Mouse (Mus musculus): ENCODE measurements around the gene Slc1a2. TPM values are rescaled to one million over a fixed set of nuclear protein-coding genes. Genes with fewer than 3 reads are reported as not detected.

Slc1a2 gene
- polyA plus RNA-seq, 1 experiment: 685 TPM

- no peak for TF ChIP-seq POLR2A (IDR thresholded peaks at IDR 0.05; ENCODE audit: insufficient read depth, low read depth, low read length)
- no peak for TF ChIP-seq CTCF (IDR thresholded peaks at IDR 0.05; ENCODE audit: insufficient read depth, low read depth, low read length)
- Histone ChIP-seq H3K4me3 (ENCODE audit: insufficient read depth, low read depth, low read length) (peak overlapping the region; percentile 68), H3K27ac (ENCODE audit: insufficient read depth, low read depth, low read length) (peak overlapping the region; percentile 66), H3K4me1 (ENCODE audit: control insufficient read depth, insufficient read depth, low read length) (peaks cover 15% of the 10 kb centered on the region)
- WGBS: under 1% methylated on average over 80 of the region's 80 CpGs
These were observed 432 bp downstream of the Slc1a2 start for GRCm38 (mm10) chr2:102658661-102659520.

DNA sequence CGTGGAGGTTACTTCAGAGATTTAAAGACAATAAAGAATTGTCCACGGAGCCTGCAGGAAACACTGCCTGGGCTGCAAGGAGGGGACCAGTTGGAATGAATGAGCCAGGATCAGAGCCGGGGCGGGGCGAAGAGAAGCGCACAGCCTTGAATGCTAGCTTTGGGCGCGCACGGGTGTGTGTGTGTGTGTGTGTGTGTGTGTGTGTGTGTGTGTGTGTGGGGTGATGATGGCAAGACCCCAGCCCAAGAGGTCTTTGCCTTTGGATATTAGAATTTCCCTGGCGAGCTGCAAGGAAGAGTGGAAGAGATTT lies 1.0 kb downstream of the Slc1a2 start:
- WGBS: under 1% methylated on average over 10 of the region's 10 CpGs

DNA sequence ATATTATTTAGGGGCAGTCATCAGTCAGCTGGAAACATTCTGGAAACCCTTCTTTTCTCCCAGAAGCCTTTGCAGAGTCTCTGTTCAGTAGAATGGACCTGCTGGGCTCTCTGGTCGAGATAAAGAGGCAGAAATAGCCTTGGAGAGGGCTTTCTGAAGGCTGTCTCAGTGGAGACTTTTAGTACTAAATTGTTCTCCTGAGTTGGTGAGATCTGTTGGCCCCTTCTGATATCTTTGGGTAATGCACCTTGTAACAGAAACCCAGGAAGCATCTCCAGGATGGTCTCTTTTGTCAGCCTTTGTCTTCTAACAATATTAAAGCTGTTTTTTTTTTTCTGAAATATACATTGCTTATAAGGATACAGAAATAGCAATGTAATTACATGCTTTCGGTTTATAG lies 2.6 kb downstream of the Slc1a2 start:
- Histone ChIP-seq H3K4me3 (ENCODE audit: insufficient read depth, low read depth, low read length) (no peak overlapping the region), H3K27ac (ENCODE audit: insufficient read depth, low read depth, low read length) (0 out of 2 replicates have a peak overlapping the region, but pooled peaks have one; percentile 21), H3K4me1 (ENCODE audit: control insufficient read depth, insufficient read depth, low read length) (peaks cover 15% of the 10 kb centered on the region)
- 10% methylated on average over 2 of the region's 2 CpGs for WGBS
- TF ChIP-seq CTCF (IDR thresholded peaks at IDR 0.05; ENCODE audit: insufficient read depth, low read depth, low read length) (no peak), POLR2A (IDR thresholded peaks at IDR 0.05; ENCODE audit: insufficient read depth, low read depth, low read length) (no peak)

More for the DNA sequence above, 1.0 kb downstream of the Slc1a2 start:
- TF ChIP-seq POLR2A (IDR thresholded peaks at IDR 0.05; ENCODE audit: insufficient read depth, low read depth, low read length) (no peak), CTCF (IDR thresholded peaks at IDR 0.05; ENCODE audit: insufficient read depth, low read depth, low read length) (no peak)
- H3K4me3 ChIP-seq (ENCODE audit: insufficient read depth, low read depth, low read length): peak overlapping the region; percentile 68
- H3K27ac ChIP-seq (ENCODE audit: insufficient read depth, low read depth, low read length): peak overlapping the region; percentile 66
- H3K4me1 ChIP-seq (ENCODE audit: control insufficient read depth, insufficient read depth, low read length): peaks cover 15% of the 10 kb centered on the region

DNA sequence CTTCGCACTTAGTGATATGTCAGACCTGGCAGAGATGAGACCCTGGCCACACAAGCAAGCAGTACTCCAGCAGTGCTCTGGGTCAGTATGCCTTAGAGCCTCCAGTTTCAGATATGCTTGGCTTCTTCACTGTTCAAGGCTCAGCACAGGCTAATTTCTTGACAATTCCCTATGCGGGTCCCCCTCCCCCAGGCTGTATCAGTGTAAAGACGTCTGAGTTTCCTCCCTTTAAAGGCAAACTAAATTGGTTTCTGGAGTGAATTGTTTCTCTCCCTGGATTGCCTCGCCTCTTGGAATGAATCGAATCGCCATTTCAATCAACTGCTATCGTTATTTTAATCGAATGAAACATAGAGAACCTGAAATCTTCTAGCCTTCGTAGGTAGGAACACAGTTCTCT lies 4.5 kb downstream of the Slc1a2 start:
- 32% methylated on average over 9 of the region's 9 CpGs for WGBS
- TF ChIP-seq POLR2A (IDR thresholded peaks at IDR 0.05; ENCODE audit: insufficient read depth, low read depth, low read length): no peak
- no peak for TF ChIP-seq CTCF (IDR thresholded peaks at IDR 0.05; ENCODE audit: insufficient read depth, low read depth, low read length)
- Histone ChIP-seq H3K4me1 (ENCODE audit: control insufficient read depth, insufficient read depth, low read length) (peaks cover 12% of the 10 kb centered on the region), H3K27ac (ENCODE audit: insufficient read depth, low read depth, low read length) (0 out of 2 replicates have a peak overlapping the region, but pooled peaks have one; percentile 40), H3K4me3 (ENCODE audit: insufficient read depth, low read depth, low read length) (no peak overlapping the region)

GRCm38 (mm10) chr2:102663339-102663738 lies 4.9 kb downstream of the Slc1a2 start:
- Histone ChIP-seq H3K27ac (ENCODE audit: insufficient read depth, low read depth, low read length) (no peak overlapping the region), H3K4me3 (ENCODE audit: insufficient read depth, low read depth, low read length) (no peak overlapping the region), H3K4me1 (ENCODE audit: control insufficient read depth, insufficient read depth, low read length) (peaks cover 8% of the 10 kb centered on the region)
- TF ChIP-seq CTCF (IDR thresholded peaks at IDR 0.05; ENCODE audit: insufficient read depth, low read depth, low read length) (no peak), POLR2A (IDR thresholded peaks at IDR 0.05; ENCODE audit: insufficient read depth, low read depth, low read length) (no peak)
- WGBS: 12% methylated on average over 6 of the region's 6 CpGs

DNA sequence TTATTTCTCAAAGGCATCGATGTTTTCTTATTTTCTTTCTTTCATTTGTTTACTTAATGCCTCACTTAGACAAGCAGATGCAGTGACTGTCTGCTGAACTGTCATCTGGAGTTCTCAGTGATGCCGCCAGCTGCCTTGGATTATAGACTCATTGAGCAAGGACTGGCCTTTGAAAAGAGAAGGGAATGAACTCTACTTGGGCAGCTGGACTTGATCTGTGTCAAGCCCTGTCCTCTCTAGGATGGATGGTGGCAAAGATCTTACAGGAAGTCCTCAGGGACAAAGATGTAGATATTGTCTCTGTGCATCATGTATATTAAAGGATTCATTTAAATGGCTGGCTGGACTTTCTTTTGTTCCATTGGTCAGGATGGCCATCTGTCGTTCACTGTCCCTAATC lies 5.4 kb downstream of the Slc1a2 start:
- 48% methylated on average over 3 of the region's 3 CpGs for WGBS
- peaks cover 8% of the 10 kb centered on the region for H3K4me1 ChIP-seq (ENCODE audit: control insufficient read depth, insufficient read depth, low read length)
- H3K27ac ChIP-seq (ENCODE audit: insufficient read depth, low read depth, low read length): no peak overlapping the region
- no peak overlapping the region for H3K4me3 ChIP-seq (ENCODE audit: insufficient read depth, low read depth, low read length)
- TF ChIP-seq POLR2A (IDR thresholded peaks at IDR 0.05; ENCODE audit: insufficient read depth, low read depth, low read length) (no peak), CTCF (IDR thresholded peaks at IDR 0.05; ENCODE audit: insufficient read depth, low read depth, low read length) (no peak)

DNA sequence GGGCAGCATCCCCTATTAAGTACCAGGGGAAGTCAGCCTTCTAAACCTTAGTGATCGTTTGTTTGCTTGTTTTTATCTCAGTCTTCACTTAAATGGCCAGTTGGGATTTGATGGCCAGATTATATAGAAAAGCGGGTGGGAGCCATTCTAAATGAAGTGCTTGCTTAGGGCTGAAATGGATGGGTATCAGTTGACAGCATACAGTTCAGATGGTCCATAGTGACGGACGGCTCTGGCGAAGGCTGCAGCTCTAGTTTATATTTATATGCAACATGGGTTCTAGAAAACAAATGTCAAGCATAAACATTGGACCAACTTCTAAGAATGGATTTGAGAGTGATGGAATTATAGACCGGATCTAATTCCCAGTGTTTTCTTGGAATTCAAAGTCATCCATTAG lies 9.5 kb downstream of the Slc1a2 start:
- no peak for TF ChIP-seq POLR2A (IDR thresholded peaks at IDR 0.05; ENCODE audit: insufficient read depth, low read depth, low read length)
- no peak for TF ChIP-seq CTCF (IDR thresholded peaks at IDR 0.05; ENCODE audit: insufficient read depth, low read depth, low read length)
- peaks cover 3% of the 10 kb centered on the region for H3K4me1 ChIP-seq (ENCODE audit: control insufficient read depth, insufficient read depth, low read length)
- no peak overlapping the region for H3K27ac ChIP-seq (ENCODE audit: insufficient read depth, low read depth, low read length)
- H3K4me3 ChIP-seq (ENCODE audit: insufficient read depth, low read depth, low read length): no peak overlapping the region
- 82% methylated on average over 6 of the region's 6 CpGs for WGBS

- H3K27ac ChIP-seq (ENCODE audit: insufficient read depth, low read depth, low read length): no peak overlapping the region
- 79% methylated on average over 6 of the region's 6 CpGs for WGBS
- no peak overlapping the region for H3K4me3 ChIP-seq (ENCODE audit: insufficient read depth, low read depth, low read length)
- TF ChIP-seq POLR2A (IDR thresholded peaks at IDR 0.05; ENCODE audit: insufficient read depth, low read depth, low read length) (no peak), CTCF (IDR thresholded peaks at IDR 0.05; ENCODE audit: insufficient read depth, low read depth, low read length) (no peak)
- no peaks in the 10 kb centered on the region for H3K4me1 ChIP-seq (ENCODE audit: control insufficient read depth, insufficient read depth, low read length)
These were observed 11.1 kb downstream of the Slc1a2 start for GRCm38 (mm10) chr2:102669580-102669979.

DNA sequence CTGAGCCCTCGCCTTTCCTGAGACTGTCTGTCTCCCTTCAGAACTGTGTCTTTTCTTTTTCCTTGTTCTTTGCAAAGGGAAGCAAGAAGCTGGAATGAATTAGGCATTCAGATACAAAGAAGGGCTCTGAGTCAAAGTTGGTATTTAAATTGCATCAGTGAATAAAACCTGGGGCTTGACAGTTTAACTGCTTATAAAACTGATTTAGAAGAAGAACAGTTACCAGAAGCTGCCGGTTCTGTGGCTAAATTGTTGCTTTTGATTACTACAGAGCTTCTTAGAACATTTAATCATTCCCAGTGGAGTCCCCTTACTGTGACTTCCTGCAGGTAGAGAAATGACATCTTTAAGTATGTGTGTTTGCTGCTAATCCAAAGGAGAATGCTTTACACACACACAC lies 16.1 kb downstream of the Slc1a2 start:
- TF ChIP-seq CTCF (IDR thresholded peaks at IDR 0.05; ENCODE audit: insufficient read depth, low read depth, low read length) (no peak), POLR2A (IDR thresholded peaks at IDR 0.05; ENCODE audit: insufficient read depth, low read depth, low read length) (no peak)
- Histone ChIP-seq H3K4me3 (ENCODE audit: insufficient read depth, low read depth, low read length) (no peak overlapping the region), H3K27ac (ENCODE audit: insufficient read depth, low read depth, low read length) (no peak overlapping the region), H3K4me1 (ENCODE audit: control insufficient read depth, insufficient read depth, low read length) (no peaks in the 10 kb centered on the region)
- WGBS: 35% methylated on average over 2 of the region's 2 CpGs

Data from olfactory bulb, adult 2 months (tissue).